Mouse (Mus musculus) retina, adult 2 months (tissue): ENCODE results near the gene Sebox.

Experiments
- DNase-seq: peaks from one replicate; pipeline ENCODE4 v3.0.0-alpha.2; 2012; ENCODE audit warnings: low read depth, low spot score

Sebox gene

GRCm38 (mm10) chr11:78502909-78503650 is at the start of gene Sebox:
Sebox (plus strand) TSS chr11:78503447.
- DNase-seq: no peak

GRCm38 (mm10) chr11:78453675-78454074 is 49.6 kb upstream of the Sebox start:
- DNase-seq: peak; percentile 42

DNA sequence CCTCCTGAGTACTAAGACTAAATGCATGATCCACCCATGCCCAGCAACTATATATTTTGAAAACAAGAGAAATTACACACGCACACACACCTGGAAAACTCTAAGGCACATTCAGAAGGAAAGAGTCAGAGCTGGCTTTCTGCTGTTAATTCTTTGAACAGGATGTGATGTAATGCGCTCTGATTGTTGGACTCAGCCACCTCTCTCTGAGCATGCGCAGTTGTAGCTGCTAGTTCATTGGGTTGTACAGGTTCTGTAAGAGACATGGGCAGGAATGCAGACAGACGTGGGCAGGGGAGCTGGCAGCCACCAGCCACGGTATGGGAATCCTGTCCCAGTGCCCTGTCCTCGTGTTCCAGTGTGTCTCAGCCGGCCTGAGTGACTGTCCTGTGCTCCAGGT is 49.0 kb upstream of the Sebox start:
- DNase-seq: no peak

- DNase-seq: no peak
Measured at GRCm38 (mm10) chr11:78455308-78455707, 47.9 kb upstream of the Sebox start.

DNA sequence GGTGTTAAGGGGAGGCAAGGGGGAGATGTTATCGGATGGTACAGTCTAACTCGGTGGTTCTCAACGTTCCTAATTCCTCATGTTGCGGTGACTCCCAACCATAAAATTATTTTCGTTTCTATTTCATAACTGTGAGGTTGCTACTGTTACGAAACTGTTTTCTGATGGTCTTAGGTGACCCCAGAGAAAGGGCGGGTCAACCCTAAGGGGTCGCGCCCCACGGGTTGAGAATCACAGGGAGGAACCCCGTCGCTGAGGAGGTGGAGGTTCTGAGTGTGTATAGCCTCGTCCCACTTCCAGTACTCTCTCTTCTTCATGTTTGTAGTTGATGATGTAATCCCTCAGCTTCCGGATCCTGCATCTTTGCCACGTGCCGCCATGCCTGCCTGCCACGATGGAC is 44.5 kb upstream of the Sebox start:
- DNase-seq: no peak

- no peak for DNase-seq
Measured at GRCm38 (mm10) chr11:78461894-78462293, 41.4 kb upstream of the Sebox start.

- DNase-seq: no peak
Measured at GRCm38 (mm10) chr11:78462669-78463068, 40.6 kb upstream of the Sebox start.

GRCm38 (mm10) chr11:78463286-78464036 is 39.8 kb upstream of the Sebox start:
- no peak for DNase-seq

DNA sequence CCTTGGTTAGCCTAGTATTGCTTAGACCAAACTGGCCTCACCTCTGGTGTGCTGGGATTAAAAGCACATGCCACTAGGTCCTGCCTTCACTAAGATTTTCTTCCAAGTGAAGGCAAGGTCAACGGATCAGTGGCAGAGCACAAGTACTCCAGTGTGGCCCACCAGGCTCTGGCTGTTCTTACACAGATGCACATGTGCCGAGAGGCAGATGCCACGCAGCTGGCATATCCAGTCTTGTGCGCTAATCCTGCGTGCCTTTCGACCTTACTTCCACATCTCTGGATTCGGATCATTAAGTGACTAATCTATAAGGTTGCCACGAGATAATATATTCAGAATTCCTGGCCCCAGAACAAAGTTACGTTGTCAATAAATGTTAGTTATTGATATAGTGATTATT is 38.1 kb upstream of the Sebox start:
- no peak for DNase-seq

GRCm38 (mm10) chr11:78465568-78466180 is 37.6 kb upstream of the Sebox start, which contains the start of gene Slc46a1:
Slc46a1 (plus strand) TSS chr11:78465697.
- no peak for DNase-seq

DNA sequence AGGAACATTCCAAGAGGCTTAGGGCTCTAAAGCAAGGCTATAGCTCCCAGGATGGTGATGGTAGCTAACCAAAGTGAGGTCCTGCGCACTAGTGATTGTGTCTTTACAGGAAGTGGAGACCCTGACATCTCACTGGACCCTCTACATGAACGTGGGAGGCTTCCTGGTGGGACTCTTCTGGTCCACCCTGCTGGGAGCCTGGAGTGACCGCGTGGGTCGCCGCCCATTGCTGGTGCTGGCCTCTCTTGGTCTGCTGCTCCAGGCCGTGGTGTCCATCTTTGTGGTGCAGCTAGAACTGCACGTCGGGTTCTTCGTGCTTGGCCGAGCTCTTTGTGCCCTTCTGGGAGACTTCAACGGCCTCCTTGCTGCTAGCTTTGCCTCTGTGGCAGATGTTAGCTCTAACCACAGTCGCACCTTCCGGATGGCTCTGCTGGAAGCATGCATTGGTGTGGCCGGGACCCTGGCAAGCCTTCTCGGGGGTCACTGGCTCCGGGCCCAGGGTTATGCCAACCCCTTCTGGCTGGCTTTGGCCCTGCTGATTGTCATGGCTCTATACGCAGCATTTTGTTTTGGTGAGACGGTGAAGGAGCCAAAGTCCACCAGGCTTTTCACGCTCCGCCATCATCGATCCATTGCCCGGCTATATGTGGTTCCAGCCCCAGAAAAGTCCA is 36.9 kb upstream of the Sebox start:
- no peak for DNase-seq

DNA sequence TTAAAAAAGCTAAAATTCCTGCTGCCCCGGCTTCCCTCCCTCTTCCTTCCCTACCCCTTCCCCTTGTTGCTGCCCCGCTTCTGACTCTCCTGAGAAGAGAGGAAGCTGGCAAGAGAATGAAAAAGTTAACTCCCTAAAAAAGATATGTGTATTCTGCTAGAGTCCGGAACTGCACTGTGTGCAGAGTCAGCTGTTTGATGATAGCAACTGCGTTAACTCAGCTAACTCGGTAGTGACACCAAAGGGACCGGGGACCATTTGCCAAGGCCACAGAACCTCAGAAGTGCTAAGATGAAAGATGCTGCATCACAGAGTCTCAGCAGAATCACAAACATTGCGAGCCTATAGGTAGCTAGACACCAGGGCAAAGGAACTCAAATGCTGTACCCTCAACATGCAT is 35.7 kb upstream of the Sebox start:
- DNase-seq: no peak

- no peak for DNase-seq
Measured at GRCm38 (mm10) chr11:78467932-78468331, 35.3 kb upstream of the Sebox start.

DNA sequence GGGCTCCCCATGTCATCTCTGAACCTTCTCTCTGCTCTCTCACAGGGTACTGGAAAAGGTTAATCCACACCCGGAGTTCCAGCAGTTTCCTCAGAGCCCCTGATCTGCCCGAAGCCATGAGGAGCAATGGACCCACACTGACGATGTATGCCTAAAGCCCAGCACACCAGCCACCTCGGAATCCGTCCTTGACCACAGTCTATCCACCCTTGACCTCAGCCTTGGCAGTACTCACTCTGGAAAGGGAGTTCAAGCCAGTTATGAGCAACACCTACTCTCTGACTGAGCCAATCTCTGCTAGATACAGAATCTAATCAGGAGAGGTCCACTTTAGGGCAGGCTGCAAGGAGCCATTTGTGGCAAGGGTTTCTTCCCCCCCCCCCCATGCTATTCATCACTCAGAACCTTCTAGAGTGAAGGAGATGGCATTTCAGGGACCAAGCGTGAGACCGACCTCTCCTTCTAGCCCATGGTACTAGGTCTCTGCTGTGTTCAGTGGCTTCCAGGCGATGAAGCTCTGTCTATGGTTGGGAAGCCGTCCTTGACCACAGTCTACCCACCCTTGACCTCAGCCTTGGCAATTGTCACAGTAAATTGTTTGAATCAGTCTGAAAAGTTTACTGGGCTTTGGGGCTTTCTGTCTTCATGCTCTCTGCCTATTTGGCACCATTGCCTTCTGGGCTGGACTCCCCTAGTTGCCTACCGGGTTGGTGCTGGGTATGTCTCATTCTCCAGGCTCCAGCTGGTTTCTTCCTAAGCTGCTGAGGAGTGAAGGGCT is 31.7 kb upstream of the Sebox start:
- no peak for DNase-seq

GRCm38 (mm10) chr11:78475289-78475688 is 28.0 kb upstream of the Sebox start:
- DNase-seq: no peak

DNA sequence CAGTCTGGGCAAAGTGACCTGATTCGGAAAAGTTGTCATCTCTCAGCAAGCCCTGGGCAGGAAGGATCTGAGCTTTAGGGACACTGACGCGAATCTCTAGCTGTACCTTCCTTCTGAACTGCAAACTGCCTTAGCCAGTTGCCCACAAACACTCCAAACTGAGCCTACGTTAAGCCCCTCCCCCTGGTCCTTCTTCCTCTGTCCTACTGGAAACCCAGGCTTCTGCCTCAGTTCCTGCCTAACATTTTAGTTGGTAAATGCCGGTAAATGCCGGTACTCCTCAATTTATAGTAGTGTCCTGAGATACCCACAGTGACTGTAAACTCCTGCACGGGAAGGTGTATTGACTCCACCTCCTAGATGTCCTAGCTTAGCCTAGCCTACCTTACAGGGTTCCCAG is 19.6 kb upstream of the Sebox start:
- DNase-seq: no peak

DNA sequence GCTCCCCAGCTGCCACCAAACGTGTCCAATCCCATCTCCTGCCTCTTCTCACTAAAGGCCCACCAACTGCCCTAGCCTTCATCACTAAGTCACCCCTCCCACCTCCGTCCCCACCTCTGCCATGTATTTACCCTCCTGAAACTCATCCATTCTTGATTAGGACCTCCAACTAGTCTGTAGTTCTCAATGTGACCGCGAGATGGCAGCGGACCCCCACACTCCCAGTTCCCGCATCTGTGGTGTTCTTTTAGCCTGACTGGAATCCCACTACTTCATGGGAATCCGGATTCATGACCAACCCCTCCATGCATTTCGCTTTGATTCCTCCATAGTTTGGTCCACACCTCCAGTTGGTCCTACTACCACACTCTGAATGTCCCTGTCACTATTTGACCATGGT is 15.1 kb upstream of the Sebox start:
- no peak for DNase-seq

- DNase-seq: no peak
Measured at GRCm38 (mm10) chr11:78490781-78491241, 12.4 kb upstream of the Sebox start.

DNA sequence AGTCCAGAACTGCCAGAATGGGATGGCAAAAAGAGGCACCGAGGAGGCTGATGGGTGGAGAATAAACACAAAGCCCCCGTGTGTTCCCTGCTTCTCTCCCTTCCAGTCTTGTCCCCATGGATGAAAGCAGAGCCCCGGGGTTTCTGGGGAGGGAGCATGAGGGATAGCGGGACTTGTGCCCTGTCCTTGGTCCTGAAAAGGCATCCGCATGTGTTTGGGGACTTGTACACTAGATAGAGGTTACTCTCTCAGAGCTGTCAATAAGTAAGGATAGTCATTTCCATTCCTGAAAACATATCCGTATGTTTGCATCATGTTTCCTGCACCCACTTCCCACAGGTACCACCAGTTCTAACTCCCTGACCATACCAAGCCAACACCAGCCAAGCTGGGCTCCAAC is 7.3 kb upstream of the Sebox start:
- no peak for DNase-seq

DNA sequence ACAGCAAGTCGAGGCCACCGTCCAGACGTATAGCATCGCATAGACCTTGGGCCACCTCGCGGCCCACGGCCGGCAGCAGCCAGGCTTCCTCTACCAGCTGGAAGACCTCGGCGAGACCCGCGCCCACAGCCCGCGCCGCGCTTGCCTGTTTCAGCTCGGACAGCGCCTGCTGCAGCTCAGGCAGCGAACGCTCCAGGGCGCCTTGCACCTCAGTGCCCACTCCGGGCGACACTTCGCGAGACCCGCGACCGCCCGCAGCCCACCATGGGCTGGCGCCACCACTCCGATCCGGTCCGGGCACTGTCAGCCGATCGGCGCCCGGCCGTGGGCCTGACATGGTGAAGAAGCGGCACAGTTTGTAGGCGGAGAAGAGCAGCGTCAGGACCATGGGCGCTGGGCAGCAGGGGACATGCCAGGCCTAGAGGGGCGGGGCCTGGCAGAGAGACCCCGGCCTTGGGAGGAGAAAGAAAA is 6.1 kb upstream of the Sebox start:
- no peak for DNase-seq
